Mouse (Mus musculus): ENCODE results near the gene Pdp2. TPM values are rescaled to one million over a fixed set of nuclear protein-coding genes. Genes with fewer than 3 reads are reported as not detected.

Pdp2 gene
- polyA plus RNA-seq, 1 experiment from 2014 or later, result 12.2 TPM

DNA sequence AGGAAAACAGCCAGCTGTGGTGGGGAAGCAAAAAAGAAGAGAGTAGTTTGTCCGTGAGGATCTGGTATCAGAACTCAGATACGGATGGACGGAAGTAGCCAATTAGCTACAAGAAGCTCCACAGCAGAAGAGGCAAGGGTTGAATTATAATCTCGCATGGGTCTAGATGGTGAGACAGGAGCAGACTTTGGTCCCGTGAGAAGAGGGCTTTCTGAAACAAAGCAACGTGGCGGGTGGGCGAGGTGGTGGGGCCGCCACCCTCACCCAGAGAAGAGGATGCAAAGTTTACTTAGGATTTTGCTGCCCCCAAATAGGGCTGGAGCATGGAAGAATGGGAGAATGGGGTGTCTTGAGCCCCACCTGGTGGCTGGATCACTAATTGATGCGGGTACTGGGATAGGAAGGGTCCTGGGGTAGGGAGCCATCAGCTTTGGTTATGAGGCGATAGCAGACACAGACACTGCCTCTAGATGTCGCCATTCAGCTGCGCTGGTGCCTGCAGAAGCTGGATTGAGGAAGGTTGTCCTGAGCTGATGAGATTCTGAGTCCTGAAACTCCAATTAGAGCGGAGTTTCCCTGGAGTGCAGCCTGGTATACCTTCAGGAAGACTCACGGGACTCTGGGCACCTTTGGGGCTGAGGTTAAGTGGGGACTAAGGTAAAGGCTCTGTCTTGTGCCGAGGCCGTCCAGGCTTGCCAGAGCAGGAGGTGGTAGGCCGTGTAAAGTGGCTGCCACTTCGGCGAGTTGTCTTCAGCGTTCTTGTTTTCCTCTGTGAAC, 11.4 kb downstream of the Pdp2 start:
- 0 out of 2 replicates have a peak overlapping the region, but pooled peaks have one; percentile 17 for H3K9ac ChIP-seq (ENCODE audit: low read depth, low read length)
- H3K27me3 ChIP-seq (replicated peaks; ENCODE audit: control insufficient read depth, insufficient read depth, low read length), result no peaks in the 10 kb centered on the region
- 23% methylated on average over 21 of the region's 21 CpGs for WGBS
- no peaks in the 10 kb centered on the region for H3K9me3 ChIP-seq (ENCODE audit: control insufficient read depth)
- H3K4me1 ChIP-seq (replicated peaks; ENCODE audit: control insufficient read depth, insufficient read depth, low read length), result peaks cover 5% of the 10 kb centered on the region; the same call in 1 of the 2 replicates
- no peak overlapping the region for H3K27ac ChIP-seq (ENCODE audit: low read depth, low read length)
- peak; percentile 71 for ATAC-seq
- peak overlapping the region; percentile 21 for H3K4me3 ChIP-seq (ENCODE audit: low read depth, low read length)
- no peaks in the 10 kb centered on the region for H3K36me3 ChIP-seq (ENCODE audit: control insufficient read depth, insufficient read depth)
- peak overlapping the region; percentile 59 for H3K4me2 ChIP-seq (replicated peaks; ENCODE audit: low read depth)
- TF ChIP-seq CTCF (IDR thresholded peaks at IDR 0.05; ENCODE audit: low read depth), result peak; percentile 98

DNA sequence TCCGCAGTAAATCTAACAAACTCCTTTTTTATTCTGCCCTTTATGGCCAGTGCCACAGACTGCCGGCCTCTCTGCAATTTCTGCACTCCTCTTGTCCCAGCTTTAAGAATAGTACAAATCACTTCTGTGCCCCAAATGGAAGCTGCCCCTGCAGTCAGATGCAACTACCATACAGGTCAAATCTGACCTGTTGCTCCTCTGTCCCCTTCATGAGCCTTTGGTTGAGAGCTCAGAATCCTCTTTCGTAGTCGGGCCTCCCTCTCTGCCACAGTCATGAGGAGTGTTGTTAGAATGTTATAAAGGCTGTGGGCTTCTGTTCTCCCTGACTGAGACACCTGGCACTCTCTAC, 12.0 kb downstream of the Pdp2 start:
- Histone ChIP-seq H3K9ac (ENCODE audit: low read depth, low read length) (no peak overlapping the region), H3K27me3 (replicated peaks; ENCODE audit: control insufficient read depth, insufficient read depth, low read length) (no peaks in the 10 kb centered on the region), H3K4me1 (replicated peaks; ENCODE audit: control insufficient read depth, insufficient read depth, low read length) (peaks cover 5% of the 10 kb centered on the region; the same call in 1 of the 2 replicates), H3K36me3 (ENCODE audit: control insufficient read depth, insufficient read depth) (no peaks in the 10 kb centered on the region), H3K27ac (ENCODE audit: low read depth, low read length) (no peak overlapping the region), H3K9me3 (ENCODE audit: control insufficient read depth) (no peaks in the 10 kb centered on the region), H3K4me3 (ENCODE audit: low read depth, low read length) (no peak overlapping the region), H3K4me2 (replicated peaks; ENCODE audit: low read depth) (no peak overlapping the region)
- ATAC-seq, result no peak
- no peak for TF ChIP-seq CTCF (IDR thresholded peaks at IDR 0.05; ENCODE audit: low read depth)
- WGBS, result 75% methylated on average over 4 of the region's 4 CpGs

DNA sequence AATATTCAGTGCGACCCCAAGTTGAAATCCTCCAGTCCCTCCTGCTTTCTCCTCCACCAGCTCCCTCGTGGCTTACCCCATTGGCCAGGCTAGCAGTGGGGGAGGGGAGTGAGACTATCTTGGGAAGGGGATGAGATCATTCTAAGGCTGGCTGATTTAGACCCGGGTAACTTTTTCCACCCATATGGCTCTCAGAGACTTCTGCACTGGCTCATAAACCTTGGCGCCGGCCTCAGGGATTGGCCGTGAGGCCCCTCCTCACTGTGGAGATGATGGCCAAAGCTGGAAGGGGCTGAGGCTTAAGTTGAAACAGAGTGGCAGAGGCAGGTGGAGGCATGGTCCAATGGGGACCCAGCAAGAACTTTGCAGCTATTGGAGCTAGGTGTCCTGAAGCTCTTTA, 15.1 kb downstream of the Pdp2 start:
- peaks cover 5% of the 10 kb centered on the region; the same call in 1 of the 2 replicates for H3K4me1 ChIP-seq (replicated peaks; ENCODE audit: control insufficient read depth, insufficient read depth, low read length)
- WGBS, result 36% methylated on average over 6 of the region's 6 CpGs
- ATAC-seq, result no peak
- H3K9ac ChIP-seq (ENCODE audit: low read depth, low read length), result no peak overlapping the region
- H3K27ac ChIP-seq (ENCODE audit: low read depth, low read length), result no peak overlapping the region
- no peak for TF ChIP-seq CTCF (IDR thresholded peaks at IDR 0.05; ENCODE audit: low read depth)
- no peaks in the 10 kb centered on the region for H3K36me3 ChIP-seq (ENCODE audit: control insufficient read depth, insufficient read depth)
- H3K9me3 ChIP-seq (ENCODE audit: control insufficient read depth), result no peaks in the 10 kb centered on the region
- H3K4me2 ChIP-seq (replicated peaks; ENCODE audit: low read depth), result no peak overlapping the region
- no peak overlapping the region for H3K4me3 ChIP-seq (ENCODE audit: low read depth, low read length)
- no peaks in the 10 kb centered on the region for H3K27me3 ChIP-seq (replicated peaks; ENCODE audit: control insufficient read depth, insufficient read depth, low read length)

DNA sequence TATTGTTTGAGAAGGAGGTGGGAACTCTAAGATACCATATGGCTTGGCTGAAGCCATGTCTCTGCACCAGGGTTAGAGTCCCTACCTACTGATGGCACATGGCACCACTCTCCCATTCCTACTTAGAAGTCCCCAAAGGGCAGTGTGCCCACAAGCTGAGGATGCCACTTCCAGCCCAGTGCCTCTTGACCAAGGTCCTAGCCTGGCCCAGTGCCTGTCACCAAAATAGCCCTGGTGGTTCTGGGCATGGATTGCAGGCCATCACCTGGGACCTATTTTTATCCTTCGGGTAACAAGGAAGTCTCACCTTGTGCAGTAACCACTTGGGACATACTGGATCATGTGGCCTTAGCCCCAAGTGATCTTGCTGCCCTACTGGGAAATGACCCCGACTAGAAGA, 16.7 kb downstream of the Pdp2 start:
- TF ChIP-seq CTCF (IDR thresholded peaks at IDR 0.05; ENCODE audit: low read depth), result no peak
- ATAC-seq, result no peak
- Histone ChIP-seq H3K27ac (ENCODE audit: low read depth, low read length) (no peak overlapping the region), H3K4me2 (replicated peaks; ENCODE audit: low read depth) (no peak overlapping the region), H3K4me3 (ENCODE audit: low read depth, low read length) (no peak overlapping the region), H3K9ac (ENCODE audit: low read depth, low read length) (no peak overlapping the region), H3K36me3 (ENCODE audit: control insufficient read depth, insufficient read depth) (no peaks in the 10 kb centered on the region), H3K9me3 (ENCODE audit: control insufficient read depth) (no peaks in the 10 kb centered on the region), H3K27me3 (replicated peaks; ENCODE audit: control insufficient read depth, insufficient read depth, low read length) (no peaks in the 10 kb centered on the region), H3K4me1 (replicated peaks; ENCODE audit: control insufficient read depth, insufficient read depth, low read length) (no peaks in the 10 kb centered on the region)
- WGBS, result 71% methylated on average over 2 of the region's 2 CpGs

DNA sequence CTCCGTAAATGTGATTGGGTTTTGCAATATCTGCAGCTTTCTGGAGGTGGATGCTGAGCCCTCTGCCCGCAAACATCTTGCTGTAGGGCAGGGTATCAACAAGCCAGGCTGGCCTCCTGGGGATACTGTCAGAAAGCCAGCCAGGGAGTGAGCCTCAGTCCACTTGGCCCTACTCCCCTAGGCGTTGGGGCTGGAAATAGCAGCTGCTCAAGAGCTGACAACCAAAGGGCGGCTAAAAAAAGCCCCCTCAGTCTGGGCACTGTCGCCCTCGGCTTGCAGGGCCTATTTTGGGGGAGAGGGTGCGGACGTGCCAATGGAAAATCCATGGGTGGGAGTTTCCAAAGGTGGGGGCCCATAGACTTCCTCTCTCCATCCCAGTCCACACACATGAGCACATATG, 18.0 kb downstream of the Pdp2 start:
- no peaks in the 10 kb centered on the region for H3K9me3 ChIP-seq (ENCODE audit: control insufficient read depth)
- no peak overlapping the region for H3K9ac ChIP-seq (ENCODE audit: low read depth, low read length)
- H3K4me1 ChIP-seq (replicated peaks; ENCODE audit: control insufficient read depth, insufficient read depth, low read length), result no peaks in the 10 kb centered on the region
- TF ChIP-seq CTCF (IDR thresholded peaks at IDR 0.05; ENCODE audit: low read depth), result no peak
- no peak overlapping the region for H3K27ac ChIP-seq (ENCODE audit: low read depth, low read length)
- ATAC-seq, result no peak
- no peak overlapping the region for H3K4me3 ChIP-seq (ENCODE audit: low read depth, low read length)
- 84% methylated on average over 8 of the region's 8 CpGs for WGBS
- no peak overlapping the region for H3K4me2 ChIP-seq (replicated peaks; ENCODE audit: low read depth)
- no peaks in the 10 kb centered on the region for H3K27me3 ChIP-seq (replicated peaks; ENCODE audit: control insufficient read depth, insufficient read depth, low read length)
- H3K36me3 ChIP-seq (ENCODE audit: control insufficient read depth, insufficient read depth), result no peaks in the 10 kb centered on the region

DNA sequence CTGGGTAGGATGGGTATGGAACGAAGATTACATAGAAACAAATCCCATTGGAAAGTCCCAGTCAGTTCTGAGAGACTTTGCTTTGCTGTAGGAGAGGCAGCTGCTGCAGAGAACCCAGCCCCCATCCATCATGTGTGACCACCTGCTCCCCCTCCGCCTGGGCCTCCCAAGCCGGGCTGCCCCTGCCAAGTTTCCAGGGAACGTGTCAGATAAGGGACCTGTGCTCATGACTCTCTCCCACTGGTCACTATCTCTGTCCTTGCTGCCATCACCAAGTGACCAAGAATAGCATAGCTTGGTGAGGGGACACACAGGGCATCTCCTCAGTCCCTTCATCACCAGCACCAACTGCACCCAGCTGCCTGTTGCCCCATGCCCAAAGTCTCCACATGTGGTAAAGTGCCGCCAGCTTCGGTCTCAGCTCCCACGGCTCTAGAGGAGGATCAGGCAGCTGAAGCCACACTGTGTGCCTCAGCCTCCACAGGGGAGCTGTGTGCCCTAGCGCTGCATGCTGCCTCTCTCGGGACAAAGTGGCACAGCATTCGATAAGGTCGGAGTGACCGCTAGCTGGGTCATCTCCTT, 19.0 kb downstream of the Pdp2 start:
- H3K4me3 ChIP-seq (ENCODE audit: low read depth, low read length), result no peak overlapping the region
- H3K4me2 ChIP-seq (replicated peaks; ENCODE audit: low read depth), result no peak overlapping the region
- H3K27ac ChIP-seq (ENCODE audit: low read depth, low read length), result no peak overlapping the region
- TF ChIP-seq CTCF (IDR thresholded peaks at IDR 0.05; ENCODE audit: low read depth), result no peak
- H3K4me1 ChIP-seq (replicated peaks; ENCODE audit: control insufficient read depth, insufficient read depth, low read length), result no peaks in the 10 kb centered on the region
- H3K27me3 ChIP-seq (replicated peaks; ENCODE audit: control insufficient read depth, insufficient read depth, low read length), result no peaks in the 10 kb centered on the region
- H3K9ac ChIP-seq (ENCODE audit: low read depth, low read length), result no peak overlapping the region
- H3K36me3 ChIP-seq (ENCODE audit: control insufficient read depth, insufficient read depth), result no peaks in the 10 kb centered on the region
- H3K9me3 ChIP-seq (ENCODE audit: control insufficient read depth), result no peaks in the 10 kb centered on the region
- ATAC-seq, result no peak
- WGBS, result 77% methylated on average over 12 of the region's 12 CpGs

All from intestine, postnatal 0 days (tissue).